Mouse (Mus musculus) frontal cortex, adult (tissue): ENCODE results near the gene Sprr2k.
"Not testable (repeated sequence)": the region's sequence is repeated elsewhere in the genome, so short reads cannot be mapped to it uniquely, and the experiment has no call there.

Experiments
- ATAC-seq: cut with Nextera tagmentation; 2 replicates; pipeline ENCODE4 v1.9.2; 2017; ENCODE audit warnings: mild to moderate bottlenecking, moderate library complexity, mixed read lengths; ENCODE audit not compliant: low TSS enrichment

Gene Sprr2k

DNA sequence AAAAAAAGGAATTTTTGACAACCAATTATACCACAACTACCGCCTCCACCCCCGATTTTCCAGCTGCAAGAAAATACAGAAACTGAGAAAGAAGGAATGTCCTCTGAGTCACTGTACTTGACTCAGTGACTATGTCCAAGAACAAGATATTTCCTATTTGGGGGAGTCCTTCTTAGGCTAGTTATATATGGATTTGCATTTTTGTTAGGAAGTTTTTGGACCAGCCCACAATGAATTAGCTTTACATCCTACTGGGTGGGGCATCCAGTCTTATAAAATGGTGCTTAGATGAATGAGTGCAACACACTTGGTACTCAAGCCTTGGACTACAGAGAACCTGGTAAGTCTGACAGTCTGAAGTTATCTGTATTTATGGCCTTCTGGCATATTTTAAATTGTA is at the start of gene Sprr2k:
Sprr2k (plus strand) TSS at position 301 of the 400 bp plus-strand sequence.
- ATAC-seq, result no peak

GRCm38 (mm10) chr3:92385385-92385784 is 47.0 kb upstream of the Sprr2k start, which contains the start of gene Sprr2h:
Sprr2h (plus strand) TSS chr3:92385685.
- ATAC-seq, result no peak

GRCm38 (mm10) chr3:92394301-92394700 is 38.1 kb upstream of the Sprr2k start:
- ATAC-seq, result no peak

DNA sequence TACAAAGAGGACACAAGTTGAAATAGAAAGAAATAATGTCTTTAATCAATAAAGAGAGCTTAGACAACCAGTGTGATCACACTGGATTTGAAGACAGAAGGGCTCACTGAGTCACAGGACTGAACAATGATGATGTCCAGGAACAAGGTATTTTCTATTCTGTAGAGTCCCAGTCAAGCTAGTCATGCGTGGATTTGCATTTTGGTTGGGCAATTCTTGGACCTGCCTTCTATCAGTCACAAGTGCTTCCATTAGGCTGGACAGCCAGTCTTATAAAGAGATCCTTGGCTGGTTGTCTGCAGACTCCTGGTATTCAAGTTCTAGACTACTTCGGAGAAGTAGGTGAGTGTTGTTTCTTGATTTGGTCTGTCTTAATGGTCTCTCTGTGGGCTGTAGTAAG is 24.7 kb upstream of the Sprr2k start, which contains the start of gene Sprr2i:
Sprr2i (plus strand) TSS at position 301 of the 400 bp plus-strand sequence.
- ATAC-seq, result no peak

DNA sequence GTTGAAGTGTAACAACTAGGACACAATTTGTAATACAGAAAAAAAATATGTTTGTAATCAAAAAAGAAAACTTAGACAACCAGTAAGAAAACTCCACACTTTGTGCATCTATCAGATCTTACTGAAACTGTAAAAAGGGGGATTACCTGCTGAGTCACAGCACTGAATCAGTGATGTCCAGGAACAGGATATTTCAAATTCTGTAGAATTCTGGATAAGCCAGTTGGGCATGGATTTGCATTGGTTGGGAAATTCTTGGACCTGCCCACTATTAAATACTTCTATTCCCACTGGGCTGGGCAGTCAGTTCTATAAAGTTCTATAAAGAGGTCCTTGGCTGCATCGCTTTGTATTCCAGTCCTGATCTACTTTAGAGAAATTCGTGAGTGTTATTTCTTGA is 14.6 kb upstream of the Sprr2k start, which contains the start of gene Sprr2j-ps:
Sprr2j-ps (plus strand) TSS at position 301 of the 400 bp plus-strand sequence.
- no peak for ATAC-seq

GRCm38 (mm10) chr3:92429323-92429722 is 3.1 kb upstream of the Sprr2k start, which contains the start of gene Gm9774:
Gm9774 (minus strand) TSS chr3:92429423.
- no peak for ATAC-seq

- no peak for ATAC-seq
Observed at GRCm38 (mm10) chr3:92438689-92439088, 6.3 kb downstream of the Sprr2k start, which contains the start of gene Sprr1b. Sprr1b (minus strand) TSS chr3:92438789.

DNA sequence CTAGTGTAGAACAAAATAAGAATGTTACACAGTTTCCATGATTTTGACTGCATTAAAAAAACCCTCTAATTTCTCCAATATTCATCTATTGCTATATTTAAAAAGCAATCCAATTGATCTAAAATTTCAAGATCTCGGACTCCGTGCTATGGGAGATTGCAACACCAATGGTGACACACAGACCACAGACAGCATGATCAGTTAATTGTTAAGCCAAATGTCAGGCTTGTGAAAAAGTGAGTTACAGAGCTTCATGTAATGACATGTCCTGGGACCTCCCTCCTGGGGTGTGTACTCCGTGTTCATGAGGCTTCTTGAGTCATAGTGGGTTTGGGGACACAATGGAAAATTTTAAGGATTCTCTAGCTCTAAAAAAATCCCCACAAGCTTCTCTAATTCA is 7.8 kb downstream of the Sprr2k start:
- no peak for ATAC-seq

DNA sequence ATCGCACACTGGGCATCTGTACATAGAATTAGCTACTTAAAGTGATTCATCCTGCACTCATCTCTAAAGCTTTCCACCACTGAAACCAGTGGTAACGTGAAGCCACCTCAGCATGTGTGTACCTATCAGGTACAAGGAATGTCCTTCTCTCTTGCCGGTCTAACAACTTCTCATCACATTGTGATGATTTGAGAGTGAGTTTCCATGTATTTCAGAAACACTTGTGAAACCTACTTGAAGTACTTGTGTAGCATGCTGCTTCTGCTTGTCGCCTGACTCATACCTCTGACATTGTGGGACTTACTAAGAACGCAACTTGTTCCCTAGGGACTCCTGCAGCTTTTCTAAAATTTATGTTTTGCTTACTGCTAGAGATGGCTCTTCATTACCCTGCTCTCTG is 22.8 kb downstream of the Sprr2k start:
- no peak for ATAC-seq

GRCm38 (mm10) chr3:92458620-92459019 is 26.2 kb downstream of the Sprr2k start, which contains the start of gene Sprr3:
Sprr3 (minus strand) TSS chr3:92458720.
- no peak for ATAC-seq

GRCm38 (mm10) chr3:92466576-92466975 is 34.2 kb downstream of the Sprr2k start:
- no peak for ATAC-seq

DNA sequence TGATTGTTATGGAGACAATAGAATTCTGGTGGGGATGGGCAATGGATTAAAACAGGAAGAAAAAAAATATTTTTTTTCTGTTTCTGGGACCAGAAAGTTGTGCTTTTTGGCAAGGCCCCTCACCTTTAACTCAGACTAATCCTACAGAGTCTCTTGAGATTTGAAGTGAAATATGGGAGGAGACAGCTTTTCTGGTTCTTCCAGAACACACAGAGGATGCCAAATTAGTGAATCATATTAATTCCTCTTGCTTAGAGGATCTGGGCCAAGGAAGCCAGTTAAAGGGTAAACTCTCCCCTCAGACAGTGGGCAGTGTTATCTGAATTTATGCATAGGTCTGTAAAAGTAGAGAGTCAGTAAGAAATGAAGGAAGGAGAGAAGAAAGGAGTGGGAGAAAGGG is 35.0 kb downstream of the Sprr2k start:
- no peak for ATAC-seq

DNA sequence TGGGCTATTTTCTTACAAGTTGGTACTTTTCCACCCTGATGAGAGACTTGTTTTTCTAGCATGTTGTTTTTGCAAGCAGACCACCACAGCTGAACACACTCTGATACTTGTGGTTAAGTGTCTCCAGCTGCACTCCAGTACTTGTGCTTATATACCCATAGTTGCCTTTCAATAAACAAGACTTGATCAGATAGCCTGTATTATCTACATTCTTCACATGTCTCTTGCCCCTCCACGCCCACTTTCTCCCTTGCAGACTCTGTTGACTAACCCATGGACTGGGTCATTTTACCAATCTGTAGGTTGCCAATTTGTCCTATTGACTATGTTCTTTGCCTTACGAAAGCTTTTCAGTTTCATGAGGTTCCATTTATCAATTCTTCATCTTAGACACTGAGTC is 37.7 kb downstream of the Sprr2k start:
- no peak for ATAC-seq

- ATAC-seq, result not testable (repeated sequence)
Observed at GRCm38 (mm10) chr3:92481249-92481648, 48.9 kb downstream of the Sprr2k start.
